Mouse (Mus musculus) cerebellum, postnatal 25 days (tissue): ENCODE results near the gene Slc35d3.

ENCODE experiments used
- DNase-seq, 2 experiments: peaks; one replicate each; pipeline ENCODE4 v3.0.0; 2021; ENCODE audit warnings: mixed read lengths in 2 of 2

Gene Slc35d3

DNA sequence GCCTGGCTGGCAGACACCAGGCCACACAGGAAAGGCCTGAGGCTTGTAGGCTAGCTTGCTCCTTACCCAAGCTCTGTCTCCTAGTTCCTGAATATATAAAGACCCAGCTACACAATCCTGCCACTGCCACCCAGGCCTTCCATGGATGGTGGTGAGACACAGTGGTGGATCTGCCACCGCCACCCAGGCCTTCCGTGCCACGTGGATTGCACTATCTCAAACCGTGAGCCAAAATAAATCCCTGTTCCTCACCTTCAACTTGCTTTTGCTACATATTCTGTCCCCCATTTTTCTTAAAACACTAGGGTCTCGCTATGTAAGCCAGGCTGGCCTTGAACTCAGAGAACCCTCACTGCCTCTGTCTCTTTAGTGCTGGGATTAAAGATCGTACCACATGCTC lies 17.0 kb downstream of the Slc35d3 start:
- no peak for DNase-seq

DNA sequence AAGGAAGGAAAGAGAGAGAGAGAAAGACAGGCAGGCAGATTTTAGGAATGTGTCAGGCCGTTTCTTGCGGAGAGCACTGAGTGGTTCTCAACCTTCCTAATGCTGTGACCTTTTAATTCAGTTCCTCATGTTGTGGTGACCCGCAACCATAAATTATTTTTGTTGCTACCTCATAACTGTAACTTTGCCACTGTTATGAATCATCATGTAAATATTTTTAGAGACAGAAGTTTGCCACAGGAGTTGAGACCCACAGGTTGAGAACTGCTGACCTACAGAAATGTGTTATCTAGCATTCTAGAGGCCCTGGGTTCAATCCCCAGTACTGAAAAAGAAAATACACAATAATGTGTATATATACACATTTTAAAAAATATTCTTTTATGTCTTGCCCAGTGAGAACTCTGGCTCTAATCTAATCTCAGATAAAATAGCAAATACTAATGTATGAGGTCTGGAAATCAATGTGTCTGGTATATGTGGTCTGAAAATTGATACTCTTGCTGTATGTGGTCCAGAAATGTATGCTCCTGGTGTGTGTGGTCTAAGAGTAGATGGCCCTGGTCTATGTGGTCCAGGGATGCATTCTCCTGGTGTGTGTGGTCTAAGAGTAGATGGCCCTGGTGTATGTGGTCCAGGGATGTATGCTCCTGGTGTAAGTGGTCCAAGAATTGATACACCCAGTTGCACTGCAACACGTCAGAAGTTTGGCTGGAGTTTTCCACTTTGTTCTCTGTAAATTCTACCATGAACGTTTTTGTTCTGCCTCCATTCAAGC lies 20.0 kb downstream of the Slc35d3 start:
- no peak for DNase-seq

DNA sequence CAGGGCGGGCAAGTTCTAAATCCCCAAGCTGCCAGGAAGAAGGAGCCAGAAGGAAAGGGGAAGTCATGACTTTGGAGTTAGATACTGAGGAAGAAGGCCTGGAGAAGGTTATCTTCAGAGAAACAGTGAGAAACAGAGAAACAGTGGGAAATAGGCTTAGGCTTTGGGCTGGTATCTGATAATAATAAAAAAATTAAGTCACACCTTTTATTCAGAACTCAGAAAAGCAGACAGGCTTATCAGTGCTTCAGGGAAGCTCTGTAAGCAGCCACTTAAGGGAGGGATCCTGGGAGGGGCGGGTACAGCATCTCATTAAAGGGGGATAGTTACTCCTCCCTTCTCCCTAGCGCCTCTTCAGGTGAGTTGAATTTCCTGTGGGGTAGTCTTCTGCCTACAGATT lies 30.3 kb downstream of the Slc35d3 start:
- no peak for DNase-seq

DNA sequence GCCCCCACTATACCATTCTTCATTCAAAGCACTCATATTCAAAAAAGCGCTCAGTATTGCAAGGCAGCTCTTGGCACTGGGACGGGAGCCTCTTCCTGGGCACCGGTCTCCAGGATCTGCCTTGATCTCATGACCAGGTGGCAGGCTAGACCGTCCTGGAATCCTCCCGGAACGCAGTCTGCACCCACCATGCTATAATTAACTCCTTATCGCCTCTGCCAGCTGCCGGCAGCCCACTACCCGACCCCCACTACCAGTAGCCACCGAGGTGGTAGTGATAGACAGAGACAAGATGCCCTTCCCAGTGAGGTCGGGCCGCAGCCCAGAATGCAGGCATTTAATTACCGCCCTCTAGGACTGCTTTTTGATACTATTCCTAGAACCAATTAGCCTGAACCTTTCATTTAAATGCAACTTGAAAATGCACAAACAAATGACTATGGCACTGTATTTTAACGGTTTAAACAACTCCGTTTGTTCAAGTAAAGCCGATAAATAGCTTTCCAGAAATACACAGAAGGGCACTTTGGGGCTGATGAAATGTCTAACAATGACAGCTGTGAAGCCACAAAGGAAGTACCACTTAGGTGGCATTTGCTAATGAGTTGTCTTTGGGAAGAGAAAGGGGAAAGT lies 32.4 kb downstream of the Slc35d3 start:
- no peak for DNase-seq

DNA sequence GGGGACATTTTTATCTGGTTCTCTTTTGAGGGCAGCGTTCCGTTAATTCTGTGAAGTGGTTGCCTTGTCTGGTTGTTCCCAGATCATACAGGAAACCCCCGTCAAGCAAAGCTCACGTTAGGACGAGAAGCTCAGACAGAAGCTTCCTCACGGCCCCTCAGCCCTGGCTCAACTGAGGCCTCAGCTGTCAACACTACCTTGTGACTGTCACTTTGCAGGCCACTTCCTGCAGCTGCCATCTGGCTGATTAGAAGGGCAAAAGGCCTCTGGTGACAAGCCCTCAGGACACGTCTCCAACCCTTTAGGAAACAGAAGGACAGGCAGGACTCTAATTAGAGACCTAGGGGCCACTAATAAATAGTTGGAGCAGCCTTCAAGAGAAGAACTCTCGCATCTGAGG lies 35.9 kb downstream of the Slc35d3 start:
- DNase-seq: peak; percentile 16 to 22

DNA sequence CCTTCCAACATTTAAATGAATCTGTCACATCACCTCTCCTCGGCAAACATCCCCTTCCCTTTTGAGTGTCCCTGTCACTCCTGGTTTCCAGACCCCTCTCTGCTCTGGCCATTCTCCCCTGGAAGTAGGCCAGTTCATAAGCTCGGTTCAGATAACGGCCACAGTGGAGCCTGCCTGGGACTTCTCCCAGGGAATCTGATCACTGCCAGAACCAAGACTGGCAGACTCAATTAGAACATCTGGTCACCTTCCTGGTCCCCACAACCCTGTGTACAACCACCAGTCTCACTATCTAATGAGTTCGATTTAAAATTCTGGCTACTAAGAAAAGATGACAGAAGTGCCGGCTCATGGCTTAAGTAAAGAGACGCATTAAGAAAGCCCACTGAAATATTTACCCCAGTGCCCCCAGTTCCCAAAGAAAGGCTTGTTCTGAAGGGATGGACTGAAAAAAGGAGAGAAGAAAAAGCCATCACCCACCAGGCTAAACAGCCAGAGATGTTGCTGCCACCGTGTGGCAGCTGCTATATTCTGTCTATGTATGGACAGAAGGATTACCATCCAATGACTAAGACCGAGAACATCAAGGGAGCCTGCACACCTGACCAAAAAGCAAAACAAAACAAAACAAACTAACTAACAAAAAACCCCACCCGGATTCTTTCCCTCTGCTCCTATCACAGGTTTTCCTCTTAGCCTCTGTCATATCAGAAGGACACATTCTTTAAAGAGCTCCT lies 39.7 kb downstream of the Slc35d3 start:
- DNase-seq: peak; percentile 47 to 73

DNA sequence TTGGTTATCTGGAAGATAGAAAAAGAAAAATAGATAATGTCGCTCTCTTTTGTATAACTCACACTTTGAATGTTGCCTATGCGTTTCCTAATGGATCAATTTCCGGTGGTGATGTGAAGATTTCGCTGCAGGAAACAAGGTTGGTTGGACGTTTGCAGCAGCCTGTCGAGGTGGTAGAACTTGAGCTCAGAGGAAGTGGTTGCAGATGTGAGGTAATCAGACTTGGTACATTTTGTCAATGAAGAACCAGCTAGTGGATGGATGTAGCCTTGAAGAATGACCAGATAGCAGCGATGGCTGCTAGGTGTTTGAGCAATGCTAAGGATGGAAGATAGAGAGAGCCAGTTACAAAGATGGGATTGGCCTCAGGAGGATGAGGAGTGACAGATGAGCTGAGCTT lies 46.5 kb downstream of the Slc35d3 start:
- DNase-seq: no peak

DNA sequence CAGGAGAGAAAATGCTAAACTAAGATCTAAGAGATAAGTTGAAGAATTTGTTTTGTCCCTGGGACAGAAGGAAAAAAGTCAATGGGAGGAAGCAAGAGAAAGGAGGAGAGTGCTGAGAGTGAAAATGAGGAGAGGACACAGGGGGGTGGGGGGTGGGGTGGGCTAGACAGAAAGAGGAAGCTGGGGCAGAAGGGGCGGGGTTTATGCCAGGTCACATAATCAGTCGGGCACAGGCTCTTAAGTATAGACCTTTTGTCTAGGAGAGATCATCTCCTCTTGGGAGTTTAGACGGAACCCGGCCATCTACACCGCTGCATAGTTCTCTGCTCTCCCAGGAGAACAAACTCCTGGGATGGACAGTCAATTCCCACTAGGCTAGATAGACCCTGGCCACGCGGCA lies 48.3 kb downstream of the Slc35d3 start:
- DNase-seq: no peak
